Mouse (Mus musculus) forelimb bud, embryonic 11.5 days (tissue): Measurements from ENCODE around the gene Sept9.

Experiments
- DNase-seq: peaks from one replicate; pipeline ENCODE4 v3.0.0-alpha.2; 2012; ENCODE audit warnings: low read depth, low spot score

Sept9 gene

DNA sequence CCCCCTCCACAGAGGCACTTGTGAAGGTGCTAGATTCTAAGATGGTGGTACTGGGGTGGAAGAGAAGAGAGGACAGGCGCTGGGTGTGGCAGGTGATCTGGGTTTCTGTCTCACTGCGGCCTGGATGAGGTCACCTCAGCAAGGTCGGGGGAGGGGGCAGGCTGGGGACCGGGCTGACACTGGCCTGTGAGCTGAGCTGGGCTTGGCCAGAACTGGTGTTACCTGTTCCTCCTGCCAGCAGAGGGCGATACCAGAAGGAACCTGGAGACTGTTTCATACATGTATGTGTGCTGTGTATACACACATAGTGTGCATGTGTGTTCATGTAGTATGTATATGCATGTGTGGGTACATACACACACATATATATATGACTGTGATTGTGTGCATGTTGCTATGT, 23.2 kb upstream of the Sept9 start:
- DNase-seq = peak; percentile 46

DNA sequence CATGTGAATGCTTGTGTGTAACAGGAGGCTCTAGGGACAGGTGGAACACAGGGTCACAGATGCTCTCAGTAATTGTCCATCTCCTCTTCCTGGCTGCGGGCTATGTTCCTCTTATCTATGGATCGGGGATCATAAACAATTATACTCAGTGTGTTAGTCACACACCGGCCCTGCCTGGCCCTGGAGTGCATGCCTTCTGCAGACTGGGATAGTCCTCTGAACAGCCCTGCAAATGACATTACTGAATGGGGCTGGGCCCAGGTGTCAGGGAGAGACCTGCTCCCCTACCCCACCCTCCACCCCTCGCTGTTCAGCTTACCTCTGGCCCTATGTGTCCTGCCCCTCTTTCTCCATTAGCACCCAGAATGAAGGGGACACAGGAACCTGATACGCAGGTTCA, 22.6 kb upstream of the Sept9 start:
- DNase-seq = no peak

GRCm38 (mm10) chr11:117177303-117177979, 22.0 kb upstream of the Sept9 start:
- peak; percentile 88 for DNase-seq

DNA sequence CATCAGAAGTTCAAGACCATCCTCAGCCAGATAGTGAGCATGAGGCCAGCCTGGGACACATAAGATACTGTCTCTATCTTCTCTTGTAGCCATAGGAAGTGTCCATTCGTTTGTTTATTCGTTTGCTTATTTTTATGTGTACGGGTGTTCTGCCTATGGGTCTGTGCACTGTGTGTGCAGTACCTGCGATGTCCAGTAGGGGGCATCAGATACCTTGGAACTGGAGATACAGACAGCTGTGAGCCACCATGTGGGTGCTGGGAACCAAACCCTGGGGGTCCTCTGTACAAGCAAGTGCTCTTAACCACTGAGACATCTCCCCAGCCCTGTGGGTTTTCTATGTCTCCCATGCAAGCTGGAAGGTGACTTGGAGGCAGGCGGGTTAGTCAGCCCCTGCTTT, 19.6 kb upstream of the Sept9 start:
- DNase-seq = no peak

- DNase-seq = no peak
These were observed 16.7 kb upstream of the Sept9 start for GRCm38 (mm10) chr11:117182808-117183207.

DNA sequence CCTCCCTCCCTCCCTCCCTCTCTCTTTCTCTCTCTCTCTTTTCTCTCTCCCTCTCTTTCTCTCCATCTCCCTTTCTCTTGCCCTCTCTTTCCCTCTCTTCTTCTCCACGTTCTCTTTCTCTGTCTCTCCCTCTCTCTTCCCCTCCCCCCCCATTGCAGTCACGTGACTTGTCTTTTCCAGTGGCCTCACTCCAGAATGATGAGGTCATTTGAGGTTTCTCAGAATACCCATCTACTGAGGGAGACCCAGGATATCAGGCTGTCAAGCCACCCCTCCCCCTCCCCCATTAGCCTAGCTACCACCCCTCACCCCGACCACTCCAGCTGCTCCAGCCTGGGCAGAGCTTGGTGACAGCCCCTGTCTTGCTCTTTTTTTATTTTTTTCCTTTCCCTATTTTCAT, 16.2 kb upstream of the Sept9 start:
- no peak for DNase-seq

DNA sequence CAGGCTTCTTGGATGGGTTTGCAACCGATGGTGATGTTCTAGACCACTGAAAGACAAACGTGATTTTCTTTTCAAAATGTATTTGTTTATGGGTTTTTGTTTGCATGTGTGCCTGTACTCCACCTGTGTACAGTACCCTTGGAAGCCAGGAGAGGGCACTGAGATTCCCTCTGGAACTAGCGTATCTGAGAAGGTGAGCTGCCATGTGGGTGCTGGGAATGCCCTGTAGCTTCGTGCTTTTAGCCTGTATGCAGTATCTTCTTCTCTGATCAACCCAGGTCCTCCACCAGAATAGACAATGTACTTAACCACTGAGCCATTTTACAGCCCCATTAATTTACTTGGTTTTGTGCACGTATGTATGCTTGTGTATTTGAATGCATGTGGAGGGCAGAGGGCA, 15.6 kb upstream of the Sept9 start:
- no peak for DNase-seq

- DNase-seq = peak; percentile 53
These were observed 14.2 kb upstream of the Sept9 start for GRCm38 (mm10) chr11:117185076-117185933.

GRCm38 (mm10) chr11:117191524-117191923, 7.9 kb upstream of the Sept9 start:
- DNase-seq = no peak

DNA sequence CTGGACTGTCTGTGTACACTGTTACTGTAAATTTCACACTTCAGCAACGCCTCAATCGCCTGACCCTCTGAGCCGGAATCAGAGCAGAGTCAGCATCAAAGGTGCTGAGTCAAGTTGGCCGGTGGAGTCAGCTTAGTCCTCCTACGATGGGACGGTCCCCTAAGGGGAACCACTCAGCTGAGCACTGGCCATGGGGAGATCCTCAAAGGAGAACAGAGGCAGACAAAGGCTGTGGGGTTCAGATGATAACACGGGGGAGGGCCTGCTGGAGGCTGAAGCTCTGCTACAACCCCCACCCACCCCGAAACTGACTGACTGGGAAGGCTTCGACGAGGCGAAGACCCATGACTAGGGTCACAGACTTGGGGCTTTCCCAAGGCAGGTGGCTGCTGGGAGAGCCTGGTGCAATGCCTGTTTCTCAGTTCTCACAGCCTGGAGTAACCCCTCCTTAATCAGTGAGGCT, 5.0 kb upstream of the Sept9 start:
- no peak for DNase-seq

DNA sequence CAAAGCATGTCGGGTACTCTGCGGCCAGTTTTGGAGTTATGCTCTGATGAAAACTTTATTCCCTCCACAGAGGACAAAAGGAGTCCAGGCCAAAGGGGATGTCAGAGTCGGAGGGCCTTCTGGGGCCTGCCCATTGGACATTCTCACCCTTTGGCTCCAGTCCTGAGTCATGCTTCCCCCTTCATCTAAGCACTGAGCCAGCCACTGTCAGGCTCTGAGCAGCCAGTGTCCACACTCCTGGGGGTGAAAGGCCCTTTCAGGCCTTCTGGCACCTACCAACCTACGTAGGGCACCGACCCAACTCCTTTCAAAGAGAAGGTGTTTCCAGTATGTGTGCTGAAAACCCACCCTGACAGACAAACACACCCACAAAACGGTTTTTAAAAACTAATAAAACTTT, 3.8 kb upstream of the Sept9 start:
- no peak for DNase-seq

DNA sequence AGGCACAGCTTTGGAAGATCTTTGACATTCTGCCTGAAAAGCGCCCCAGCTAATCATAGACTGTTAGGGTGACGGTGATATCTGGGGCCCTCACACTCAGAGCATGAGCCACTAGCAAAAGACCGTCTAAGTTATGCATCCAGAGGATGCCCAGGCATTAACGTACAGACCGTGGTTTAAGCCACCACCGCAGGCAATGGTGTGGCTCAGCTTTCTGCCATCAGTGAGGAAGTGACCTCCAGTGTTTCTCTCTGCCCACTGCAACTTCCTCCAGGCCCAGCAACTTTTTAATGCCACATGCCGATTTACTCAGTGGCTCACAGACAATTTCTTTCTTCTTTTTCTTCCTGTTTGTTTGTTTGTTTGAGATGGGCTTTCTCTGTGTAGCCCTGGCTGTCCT, 2.8 kb upstream of the Sept9 start:
- DNase-seq = no peak

DNA sequence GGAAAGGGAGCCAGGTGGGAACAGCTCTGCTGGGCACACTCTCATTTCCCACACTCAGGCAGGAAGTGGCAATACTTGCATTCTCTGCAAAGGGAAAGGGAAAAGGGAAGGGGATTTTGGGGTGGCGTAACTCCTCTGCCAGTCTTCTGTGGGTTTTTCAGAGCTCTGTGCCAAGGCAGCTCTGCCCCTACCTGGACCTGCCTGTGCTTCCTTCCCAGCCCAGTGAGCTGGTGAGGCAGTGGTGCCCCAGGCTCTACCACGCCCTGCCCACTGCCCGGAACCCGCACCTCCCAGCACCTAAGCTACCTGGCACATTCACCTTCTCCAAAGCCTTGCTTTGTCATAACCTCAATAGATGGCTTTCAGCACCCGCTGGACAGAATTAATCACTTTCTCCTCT, 1.3 kb upstream of the Sept9 start:
- no peak for DNase-seq

DNA sequence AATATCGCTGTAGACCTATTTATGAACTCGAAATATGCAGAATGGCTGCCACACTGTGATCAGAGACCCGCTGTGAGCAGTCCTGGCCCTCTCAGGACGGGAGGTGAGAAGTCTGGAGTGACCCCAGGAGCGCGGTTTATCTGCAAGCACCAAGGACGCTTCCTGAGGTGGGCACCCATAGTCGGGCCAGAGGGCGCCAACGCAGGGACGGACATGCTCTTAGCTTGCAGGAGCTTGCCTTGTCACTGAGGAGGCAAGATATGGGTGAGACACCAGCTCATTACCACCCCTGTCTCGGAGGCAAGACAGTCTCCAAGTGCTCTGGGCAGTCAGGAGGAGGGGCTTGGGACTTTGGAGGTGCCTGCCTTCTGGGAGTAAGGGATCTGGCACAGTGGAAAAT, 2.4 kb downstream of the Sept9 start:
- no peak for DNase-seq

GRCm38 (mm10) chr11:117204606-117205005, 5.1 kb downstream of the Sept9 start:
- DNase-seq = no peak

DNA sequence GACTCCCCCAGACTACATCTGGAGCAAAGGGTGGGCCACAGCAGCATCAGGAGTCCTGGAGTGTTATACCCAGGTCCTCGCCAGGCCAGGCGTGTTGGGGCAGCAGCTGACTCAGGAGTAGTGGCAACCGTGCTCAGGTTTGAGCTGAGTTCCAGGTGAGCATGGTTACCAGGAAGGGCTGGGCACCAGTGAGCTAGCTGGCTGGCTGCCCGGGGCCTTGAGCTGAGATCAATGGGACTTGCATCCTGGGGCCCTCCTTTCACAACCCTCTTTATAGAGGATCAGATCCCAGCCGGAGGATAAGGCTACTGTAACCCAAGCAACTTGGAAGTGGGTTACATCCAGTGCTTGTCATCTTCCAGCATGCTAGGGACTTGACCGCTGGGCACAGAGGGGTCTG, 5.6 kb downstream of the Sept9 start:
- DNase-seq = no peak

GRCm38 (mm10) chr11:117205447-117205846, 6.0 kb downstream of the Sept9 start:
- DNase-seq = no peak

DNA sequence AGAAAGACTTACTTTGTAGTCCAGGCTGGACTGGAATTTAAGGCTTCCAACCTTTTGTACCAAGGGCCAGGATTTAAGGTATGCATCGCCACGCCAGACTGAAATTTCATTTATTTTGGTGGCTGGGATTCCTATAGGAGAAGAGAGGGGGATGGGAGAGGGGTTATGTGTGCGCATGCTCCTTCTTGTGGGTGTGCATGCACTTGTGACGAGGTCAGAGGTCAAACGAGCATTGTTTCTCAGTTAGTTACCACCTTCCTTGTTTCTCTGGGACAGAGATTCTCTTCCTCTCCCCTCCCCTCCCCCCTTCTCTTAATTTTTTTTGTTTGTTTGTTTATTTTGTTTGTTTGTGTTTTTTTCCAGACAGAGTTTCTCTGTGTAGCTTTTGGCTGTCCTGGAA, 8.0 kb downstream of the Sept9 start:
- DNase-seq = no peak

- no peak for DNase-seq
These were observed 8.8 kb downstream of the Sept9 start for GRCm38 (mm10) chr11:117208151-117208673.

DNA sequence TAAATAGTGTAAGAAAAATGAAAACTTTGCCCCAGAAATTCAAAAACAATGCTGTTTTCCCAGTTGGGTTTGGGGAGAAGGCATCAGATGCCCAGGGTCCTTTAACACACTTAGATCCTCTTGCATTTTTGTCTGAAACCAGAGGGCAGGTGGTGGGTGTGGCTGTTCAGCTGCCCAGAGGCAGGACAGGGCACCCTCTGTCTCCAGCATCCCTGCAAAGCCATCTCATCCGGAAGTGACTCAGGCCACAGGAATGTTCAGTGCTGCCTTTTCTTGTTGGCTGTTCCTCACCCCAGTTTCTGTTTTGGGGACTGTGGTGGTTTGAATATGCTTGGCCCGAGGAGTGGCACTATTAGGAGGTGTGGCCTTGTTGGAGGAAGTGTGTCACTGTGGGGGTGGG, 17.3 kb downstream of the Sept9 start:
- DNase-seq = no peak

DNA sequence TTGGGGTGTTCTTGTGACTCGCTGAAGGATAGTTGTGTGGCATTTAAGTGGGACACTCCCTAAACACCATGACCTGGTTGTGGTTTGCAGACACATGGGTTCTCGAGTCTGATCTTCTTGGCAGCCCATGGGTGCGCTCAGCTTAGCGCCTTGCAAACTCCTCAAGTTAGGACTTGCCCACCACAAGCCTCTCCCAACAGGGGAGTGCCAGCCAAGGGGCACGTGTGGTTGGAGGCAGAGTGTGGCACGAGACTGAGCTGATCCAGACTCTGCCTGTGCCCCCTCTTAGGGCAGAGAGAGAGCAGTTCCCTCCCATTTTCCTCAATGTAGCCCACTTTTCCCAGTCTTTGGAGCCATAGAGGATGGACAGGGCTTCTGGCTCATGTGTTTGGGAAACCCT, 18.6 kb downstream of the Sept9 start:
- DNase-seq = no peak

DNA sequence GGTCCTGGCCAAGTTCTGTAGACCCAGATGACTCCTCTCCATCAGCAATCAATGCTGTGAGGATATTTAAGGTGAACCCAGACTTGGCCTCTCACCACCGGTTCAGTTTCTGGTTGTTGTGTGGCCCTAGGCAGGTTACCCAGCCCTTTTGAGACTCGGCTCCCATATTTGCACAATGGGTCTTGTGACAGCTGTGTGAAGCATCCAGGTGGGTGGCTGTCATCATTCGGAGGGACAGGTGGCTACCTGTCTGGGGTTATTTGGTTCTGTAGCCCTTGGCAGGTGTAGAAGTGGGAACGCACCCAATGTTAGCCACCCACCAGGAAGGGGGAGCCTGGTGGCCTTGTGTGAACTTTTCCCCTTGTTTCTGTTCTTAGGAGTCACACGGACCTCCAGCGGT, 19.0 kb downstream of the Sept9 start:
- no peak for DNase-seq

- DNase-seq = no peak
These were observed 21.3 kb downstream of the Sept9 start for GRCm38 (mm10) chr11:117220777-117221176.
